Mouse (Mus musculus): ENCODE data around the gene Ghr.

The Ghr gene

DNA sequence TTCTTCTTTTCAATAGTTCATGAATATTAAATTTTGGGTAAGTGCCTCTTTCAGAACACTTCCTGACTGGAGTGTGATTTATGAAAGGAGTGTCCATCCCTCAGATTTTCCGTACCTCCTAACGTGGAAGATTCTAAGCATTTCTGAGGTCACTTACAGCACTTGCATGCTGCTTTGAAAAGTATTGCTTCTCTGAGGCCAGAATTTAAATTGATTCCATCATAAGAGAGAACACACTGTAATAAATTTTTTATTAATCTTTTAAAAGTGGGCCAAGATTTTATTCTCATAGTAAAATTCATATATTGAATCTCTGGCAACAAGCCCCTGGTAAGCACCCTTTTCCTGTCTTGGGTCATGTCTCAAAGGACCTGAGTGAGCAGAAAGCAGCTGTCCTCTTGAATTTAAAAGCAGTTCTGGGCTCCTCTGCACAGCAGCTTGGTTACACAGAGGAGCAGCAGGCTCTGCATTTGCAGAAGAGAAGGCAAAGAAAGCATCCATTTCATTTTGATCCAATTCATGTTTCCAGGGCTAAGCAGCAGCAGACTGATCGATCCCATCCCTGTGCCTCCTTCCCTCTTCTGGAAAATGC, 46.9 kb downstream of the Ghr start:
- no peak for DNase-seq (ENCODE audit: low read depth, low spot score)

- DNase-seq (ENCODE audit: low read depth, low spot score) = no peak
Observed at GRCm38 (mm10) chr15:3514027-3514426, 69.3 kb downstream of the Ghr start.

DNA sequence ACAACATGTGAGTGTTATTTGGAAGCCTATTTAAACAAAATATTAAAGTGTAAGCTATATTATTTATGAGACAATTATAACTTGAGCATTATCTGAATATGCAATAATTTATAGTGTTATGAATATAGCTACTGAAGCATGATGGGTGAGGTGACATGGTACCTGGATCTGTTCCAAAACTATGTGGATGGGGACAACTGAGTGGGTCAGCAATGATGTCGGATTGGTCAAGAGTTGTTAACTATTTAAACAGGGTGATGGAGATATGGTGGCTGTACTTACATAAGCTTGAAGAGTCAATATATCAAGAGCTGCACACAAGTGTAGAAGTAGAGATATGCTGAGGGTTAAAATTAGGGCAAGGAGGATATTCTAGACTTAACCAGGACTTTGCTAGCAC, 70.9 kb downstream of the Ghr start:
- no peak for DNase-seq (ENCODE audit: low read depth, low spot score)

DNA sequence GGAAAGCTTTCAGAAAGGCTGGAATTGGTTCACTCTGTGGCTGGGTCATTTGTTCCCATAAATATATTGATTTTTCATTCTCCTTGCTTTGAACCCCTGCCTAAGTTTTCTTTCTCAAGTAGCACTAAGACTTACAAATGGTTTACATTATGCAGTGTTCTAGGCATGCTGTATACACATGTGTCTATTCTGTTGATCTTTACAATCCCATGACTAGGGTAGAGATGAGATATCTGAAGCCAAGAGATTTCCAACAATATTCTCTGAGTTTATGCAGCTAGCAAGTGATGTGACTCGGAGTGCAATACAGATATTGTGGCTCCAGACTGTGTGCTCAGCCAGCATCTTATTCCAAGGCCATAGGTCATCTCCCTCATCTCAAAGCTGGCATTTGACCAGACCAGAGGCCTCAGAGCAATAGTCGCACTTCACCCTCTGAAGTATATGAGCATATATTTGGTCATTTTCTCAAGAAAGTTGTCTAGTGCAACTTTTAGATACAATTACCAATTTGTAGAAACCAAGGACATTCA, 71.6 kb downstream of the Ghr start:
- no peak for DNase-seq (ENCODE audit: low read depth, low spot score)

DNA sequence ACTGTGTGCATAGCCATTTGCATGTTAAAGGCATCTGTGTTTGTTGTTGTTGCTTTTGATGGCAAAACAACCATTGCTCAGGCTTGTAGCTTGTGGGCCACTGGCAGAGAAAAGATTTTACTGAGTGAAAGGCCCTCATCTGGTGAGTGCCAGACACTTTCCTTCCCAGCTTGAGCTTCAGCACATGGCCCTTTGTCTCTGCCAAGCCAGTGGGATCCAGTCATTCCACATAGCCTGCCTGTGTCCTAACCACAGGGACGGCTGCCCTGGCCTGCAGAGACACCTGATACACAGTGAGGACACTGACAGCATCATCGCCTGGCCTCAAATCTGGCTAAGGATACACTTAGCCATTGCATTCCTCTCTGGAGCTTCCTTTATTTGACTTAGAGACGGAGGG, 74.2 kb downstream of the Ghr start:
- no peak for DNase-seq (ENCODE audit: low read depth, low spot score)

DNA sequence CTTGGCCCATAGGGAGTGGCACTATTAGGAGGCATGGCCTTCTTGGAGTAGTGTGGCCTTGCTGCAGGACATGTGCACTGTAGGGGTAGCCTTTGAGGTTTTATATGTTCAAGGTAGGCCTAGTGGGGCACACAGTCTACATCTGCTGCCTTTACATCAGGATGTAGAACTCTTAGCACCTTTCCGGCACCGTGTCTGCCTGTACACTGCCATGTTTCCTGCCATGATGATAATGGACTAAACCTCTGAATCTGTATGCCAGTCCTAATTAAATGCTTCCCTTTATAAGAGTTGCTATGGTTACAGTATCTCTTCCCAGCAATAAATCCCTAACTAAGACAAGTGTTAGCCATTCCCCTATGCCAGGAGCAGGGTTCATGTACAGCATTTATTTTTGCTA, 76.0 kb downstream of the Ghr start:
- no peak for DNase-seq (ENCODE audit: low read depth, low spot score)

DNA sequence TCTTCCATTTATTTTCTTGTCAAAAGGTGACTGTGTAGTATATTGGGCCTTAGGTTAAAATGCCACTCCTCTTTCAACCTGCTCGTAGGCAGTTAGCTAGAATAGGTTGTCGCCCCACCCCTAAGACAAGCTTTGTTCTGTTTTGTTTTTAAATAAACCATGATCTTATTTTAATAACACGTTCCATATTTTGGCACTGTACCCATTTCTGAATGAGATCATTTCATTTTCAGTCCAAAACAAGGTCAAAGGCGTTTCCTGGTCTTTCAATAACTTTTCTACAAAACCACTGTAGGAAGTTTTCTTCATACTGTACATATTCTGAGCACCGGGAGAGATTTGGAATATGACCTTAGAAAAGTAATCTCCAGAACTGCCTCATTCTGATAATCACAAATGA, 78.6 kb downstream of the Ghr start:
- no peak for DNase-seq (ENCODE audit: low read depth, low spot score)

GRCm38 (mm10) chr15:3501683-3502082, 81.6 kb downstream of the Ghr start:
- DNase-seq (ENCODE audit: low read depth, low spot score) = no peak

GRCm38 (mm10) chr15:3499020-3499419, 84.3 kb downstream of the Ghr start:
- no peak for DNase-seq (ENCODE audit: low read depth, low spot score)

- DNase-seq (ENCODE audit: low read depth, low spot score) = no peak
Observed at GRCm38 (mm10) chr15:3497946-3498580, 85.2 kb downstream of the Ghr start.

DNA sequence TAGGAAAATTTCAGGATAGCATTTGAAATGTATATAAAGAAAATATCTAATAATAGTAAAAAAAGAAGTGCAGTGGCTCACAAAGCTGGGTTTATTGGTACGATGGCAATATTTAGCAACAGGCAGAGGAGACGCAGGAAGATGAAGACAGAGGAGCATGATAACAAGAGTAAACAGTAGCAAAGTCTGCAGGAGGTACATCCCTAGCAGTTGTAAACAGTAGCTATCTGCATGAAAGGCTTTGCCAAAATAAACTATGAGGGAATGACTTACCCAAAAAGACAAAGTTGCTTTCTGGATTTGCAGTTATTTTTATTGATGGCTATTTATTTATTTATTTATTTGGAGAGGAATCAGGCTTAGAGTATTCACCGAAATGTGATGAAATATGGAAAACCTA, 92.4 kb downstream of the Ghr start:
- DNase-seq (ENCODE audit: low read depth, low spot score) = no peak

DNA sequence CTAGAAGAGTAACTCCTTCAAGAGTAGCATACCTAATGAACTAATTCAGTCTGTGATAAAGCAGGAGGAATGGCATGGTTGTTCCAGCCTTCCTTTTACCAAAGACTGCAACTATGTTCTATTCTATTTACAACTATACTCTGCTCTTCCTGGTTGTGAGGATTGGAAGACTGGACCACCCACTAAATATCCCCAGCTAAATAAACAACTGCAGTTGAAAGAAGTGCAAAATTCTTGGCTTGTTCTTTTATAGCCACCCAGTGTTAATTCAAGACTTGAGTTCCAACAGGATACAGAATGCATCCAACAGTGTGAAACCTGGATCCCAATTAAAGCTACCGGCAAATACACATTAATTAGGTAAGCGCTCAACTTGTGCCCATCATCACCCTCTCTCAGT, 93.3 kb downstream of the Ghr start:
- no peak for DNase-seq (ENCODE audit: low read depth, low spot score)

DNA sequence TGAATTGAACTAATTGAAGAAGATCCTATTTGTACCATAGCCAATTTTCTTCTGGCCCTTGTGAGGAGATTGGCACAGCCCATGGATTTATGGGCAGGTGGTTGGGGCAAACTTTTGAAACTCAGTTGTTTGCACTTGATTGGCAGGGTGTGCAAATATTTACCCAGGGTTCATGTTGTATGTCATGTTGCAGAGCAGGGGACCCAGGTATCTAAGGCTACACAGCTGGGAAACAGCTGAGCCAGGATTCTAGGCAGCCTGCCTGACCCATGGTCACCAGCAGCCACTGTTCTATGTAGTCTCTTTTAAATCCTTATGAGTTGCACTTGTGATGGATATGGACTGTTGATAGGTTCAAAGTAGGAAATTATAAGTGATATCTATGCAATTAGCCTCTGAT, 94.1 kb downstream of the Ghr start:
- no peak for DNase-seq (ENCODE audit: low read depth, low spot score)

GRCm38 (mm10) chr15:3488601-3489000, 94.7 kb downstream of the Ghr start:
- DNase-seq (ENCODE audit: low read depth, low spot score) = no peak

- no peak for DNase-seq (ENCODE audit: low read depth, low spot score)
Observed at GRCm38 (mm10) chr15:3486691-3487090, 96.6 kb downstream of the Ghr start.

- no peak for DNase-seq (ENCODE audit: low read depth, low spot score)
Observed at GRCm38 (mm10) chr15:3485367-3485766, 97.9 kb downstream of the Ghr start.

DNA sequence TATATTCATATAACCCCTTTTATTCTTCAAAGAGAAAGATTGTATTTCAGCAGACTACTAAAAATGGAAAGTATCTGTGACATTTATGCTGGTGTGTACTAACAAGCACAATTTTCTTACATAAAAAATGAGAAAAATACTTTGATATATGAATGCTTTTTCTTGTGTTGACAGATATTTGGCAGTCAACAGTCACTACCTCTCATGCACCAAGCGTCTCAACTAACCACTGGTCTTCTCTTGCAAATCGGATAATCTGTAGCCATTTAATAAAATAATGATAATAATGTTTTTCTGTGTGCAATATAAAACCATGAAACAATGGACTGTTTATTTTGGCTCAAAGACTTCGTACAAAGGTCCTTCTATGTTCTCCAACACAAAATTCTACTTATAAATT, 99.8 kb downstream of the Ghr start:
- no peak for DNase-seq (ENCODE audit: low read depth, low spot score)

DNA sequence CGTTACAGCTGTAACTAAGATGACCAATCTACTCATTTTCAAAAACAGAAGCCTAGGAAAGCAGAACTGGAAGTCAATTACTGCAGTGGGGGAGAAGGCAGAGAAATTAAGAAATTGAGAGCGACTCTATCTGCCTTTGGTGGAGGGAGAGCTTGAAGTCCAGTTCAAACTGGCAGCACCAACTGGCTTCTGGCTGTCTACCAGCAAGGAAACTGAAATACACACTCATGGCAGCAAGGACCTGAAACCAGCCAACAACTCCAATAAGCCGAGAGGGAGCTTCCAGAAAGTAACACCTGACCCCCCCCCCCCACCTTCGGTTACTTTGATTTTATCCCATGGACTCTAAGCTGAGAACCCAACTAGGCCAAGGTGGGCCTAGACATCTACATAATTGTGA, 114.1 kb downstream of the Ghr start:
- no peak for DNase-seq (ENCODE audit: low read depth, low spot score)

DNA sequence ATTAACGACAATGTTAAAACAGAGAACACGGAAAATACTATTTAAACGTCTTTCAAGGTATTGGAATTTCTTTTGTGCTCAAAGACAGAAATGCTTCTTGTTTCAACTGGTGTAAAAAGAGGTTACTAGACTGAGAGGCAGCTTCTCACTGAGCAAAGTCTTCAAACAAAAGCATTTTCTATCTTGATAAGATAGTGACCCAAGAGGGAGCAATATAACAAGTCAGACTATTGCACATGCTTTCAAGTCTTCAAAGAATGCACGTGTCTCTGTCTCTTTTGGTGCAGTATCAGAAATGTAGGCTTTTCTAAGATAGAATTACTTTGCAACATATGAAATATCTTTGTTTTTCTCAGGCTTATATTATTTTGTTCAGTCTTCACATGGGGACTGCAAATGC, 116.7 kb downstream of the Ghr start:
- no peak for DNase-seq (ENCODE audit: low read depth, low spot score)

DNA sequence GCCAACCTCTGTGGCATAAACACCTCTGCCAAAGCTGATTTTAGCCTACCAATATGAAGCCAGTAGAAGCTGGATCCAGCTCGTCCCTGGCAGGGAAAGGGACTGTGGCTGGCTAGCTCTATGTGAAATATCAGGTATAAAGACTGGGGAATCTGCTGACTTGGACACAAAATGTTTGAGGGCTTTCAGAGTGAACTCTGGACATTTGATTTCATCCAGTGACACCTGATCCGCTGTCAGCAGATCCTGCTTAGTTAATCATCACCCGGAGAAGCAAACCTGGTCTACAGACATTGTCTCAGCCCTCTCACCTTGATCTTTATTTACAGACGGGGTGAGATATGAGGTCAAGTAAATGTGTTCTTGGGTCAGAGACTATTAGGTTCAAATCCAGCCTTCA, 118.5 kb downstream of the Ghr start:
- DNase-seq (ENCODE audit: low read depth, low spot score) = no peak

DNA sequence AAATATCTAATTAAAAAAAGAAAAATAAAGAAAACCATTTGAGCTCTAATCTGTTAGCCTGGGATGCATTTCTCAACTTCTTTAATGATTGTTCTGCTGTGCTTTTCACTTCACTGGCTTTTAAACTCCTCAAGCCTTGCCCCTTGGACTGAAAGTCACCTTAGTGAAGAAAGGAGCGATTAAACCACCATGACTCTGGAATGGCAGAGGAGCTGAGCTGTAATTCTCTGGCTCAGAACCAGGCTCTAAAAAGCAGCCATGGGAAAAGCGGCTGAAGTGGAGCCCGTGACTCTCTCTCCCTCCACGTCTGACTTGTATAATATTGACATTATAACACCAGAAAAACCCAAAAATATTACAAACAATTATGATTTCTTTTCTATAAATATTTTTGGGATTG, 126.7 kb downstream of the Ghr start:
- no peak for DNase-seq (ENCODE audit: low read depth, low spot score)

GRCm38 (mm10) chr15:3455572-3455971, 127.7 kb downstream of the Ghr start:
- DNase-seq (ENCODE audit: low read depth, low spot score) = no peak

- no peak for DNase-seq (ENCODE audit: low read depth, low spot score)
Observed at GRCm38 (mm10) chr15:3452080-3452752, 131.1 kb downstream of the Ghr start.

All from CD4-positive helper T cell, adult 2 months (primary cell).